Mouse (Mus musculus): Measurements from ENCODE around the gene Mapk13.

The Mapk13 gene

DNA sequence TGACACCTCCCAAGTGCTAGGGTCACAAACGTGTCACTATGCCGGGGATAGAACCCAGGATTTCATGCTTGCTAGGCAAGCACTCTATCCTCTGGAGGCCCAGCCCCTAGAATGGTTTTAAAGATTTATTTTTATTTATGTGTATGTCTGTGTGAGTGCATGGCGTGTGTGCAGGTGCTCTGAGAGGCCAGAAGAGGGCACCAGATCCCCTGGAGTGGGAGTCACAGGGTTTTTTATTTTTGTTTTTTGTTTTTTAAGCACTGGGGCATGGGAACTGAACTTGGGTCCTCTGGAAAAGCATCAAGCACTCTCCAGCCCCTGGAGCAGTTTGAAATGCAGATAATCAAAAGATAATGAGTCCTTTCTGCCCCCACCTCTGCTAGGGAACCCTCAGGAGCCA lies 7.7 kb downstream of the Mapk13 start:
- DNase-seq (ENCODE audit: low spot score) = no peak

DNA sequence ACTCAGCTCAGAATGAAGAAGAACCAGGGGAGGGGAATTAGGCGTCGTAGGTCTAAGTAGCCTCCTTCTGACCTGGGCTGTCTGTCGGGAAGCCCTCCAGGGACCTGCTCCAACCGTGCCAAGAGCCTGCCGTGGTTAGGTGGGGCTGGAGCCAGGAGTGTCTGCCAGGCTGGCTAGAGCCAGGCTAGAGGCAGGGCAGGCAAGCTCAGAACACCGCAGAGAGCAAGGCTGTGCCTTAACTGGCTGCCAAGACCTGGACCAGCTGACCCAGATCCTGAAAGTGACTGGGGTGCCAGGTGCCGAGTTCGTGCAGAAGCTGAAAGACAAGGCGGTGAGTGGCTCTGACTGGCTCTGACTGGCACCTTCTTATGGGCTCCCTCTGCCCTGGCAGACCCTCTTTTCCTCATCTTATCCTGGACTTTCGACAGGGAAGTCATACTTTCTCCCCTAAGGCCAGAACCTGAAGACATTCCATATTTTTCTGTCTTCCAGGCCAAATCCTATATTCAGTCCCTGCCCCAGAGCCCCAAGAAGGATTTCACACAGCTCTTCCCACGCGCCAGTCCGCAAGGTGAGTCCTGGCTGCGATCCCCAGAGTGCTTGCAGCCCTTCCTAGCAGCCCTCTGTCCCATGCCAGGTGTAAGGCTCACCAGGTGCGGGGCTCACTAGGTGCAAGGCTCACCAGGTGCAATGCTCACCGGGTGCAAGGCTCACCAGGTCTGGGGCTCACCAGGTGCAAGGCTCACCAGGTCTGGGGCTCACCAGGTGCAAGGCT lies 8.3 kb downstream of the Mapk13 start:
- DNase-seq (ENCODE audit: low spot score) = no peak

DNA sequence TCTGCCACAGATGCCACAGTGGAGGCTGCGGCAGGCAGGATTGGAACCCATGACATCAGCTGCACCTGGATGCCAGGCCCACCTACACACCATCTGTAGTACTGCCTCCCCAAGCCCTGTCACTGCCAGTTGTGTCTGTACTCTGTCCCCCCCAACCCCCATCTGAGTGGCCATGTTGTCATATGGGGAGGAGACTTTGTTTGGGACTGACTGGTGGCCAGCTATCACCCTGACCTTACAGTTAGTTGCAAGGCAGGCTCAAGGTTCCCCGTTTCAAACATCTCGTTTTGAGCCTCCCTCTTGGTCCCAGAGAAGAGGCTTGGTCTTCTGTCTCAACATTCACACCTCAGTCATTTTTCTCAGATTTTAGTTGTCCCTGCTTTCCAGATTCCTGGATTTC lies 10.6 kb downstream of the Mapk13 start:
- DNase-seq (ENCODE audit: low spot score) = no peak

DNA sequence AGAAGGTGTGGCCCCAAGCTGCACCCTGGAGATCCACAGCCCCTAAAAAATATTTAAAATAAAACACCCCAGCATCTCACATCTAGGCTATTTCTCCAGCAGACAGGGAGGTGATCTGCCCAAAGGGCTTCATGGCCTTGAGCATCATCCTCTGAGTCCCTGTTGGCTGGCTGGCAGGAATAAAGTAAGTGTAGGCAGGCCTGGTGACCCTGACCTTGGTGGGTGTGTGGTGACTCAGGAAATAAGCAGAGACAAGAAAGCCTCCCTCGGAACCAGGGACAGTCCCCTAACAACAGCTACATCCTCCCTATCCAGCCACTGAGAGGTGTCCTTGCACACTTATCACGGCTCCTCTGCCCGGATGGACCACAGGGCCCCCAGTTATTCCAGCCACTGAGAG lies 11.7 kb downstream of the Mapk13 start:
- no peak for DNase-seq (ENCODE audit: low spot score)

DNA sequence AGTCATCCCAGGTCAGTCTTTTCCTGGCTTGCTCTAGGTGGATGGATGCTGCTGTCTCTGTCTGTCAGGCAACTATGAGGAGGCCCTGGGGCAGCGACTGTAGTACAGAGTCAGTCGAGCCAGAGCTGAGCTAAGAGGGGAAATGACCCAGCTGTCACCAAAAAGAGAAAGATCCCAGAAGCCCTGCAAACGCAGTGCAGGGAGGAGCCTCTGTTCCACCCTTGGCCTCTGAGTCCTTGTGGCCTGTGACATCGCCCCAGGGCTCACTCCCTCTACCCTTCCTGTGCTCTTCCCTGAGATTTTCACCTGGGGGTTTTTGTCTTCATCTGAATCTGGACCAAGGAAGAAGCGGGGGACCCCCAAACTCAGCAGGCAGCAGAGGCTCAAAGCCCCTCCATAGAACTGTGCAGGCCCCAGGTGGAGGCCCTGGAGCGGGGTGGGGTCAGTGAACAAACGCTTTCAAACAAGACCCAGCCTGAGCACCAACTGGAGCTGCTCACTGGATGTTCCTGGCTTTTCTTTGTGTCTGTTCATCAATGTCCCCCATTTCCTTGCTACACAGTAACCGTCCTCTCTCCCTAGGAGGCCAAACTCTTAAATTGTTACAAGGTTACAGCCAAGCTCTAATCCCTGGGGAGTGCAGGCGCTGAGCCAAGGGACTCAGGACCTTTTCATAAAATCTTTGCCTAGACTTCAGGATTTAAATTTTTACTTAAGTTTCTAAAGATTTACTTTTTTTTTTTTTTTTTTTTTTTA lies 12.4 kb downstream of the Mapk13 start:
- DNase-seq (ENCODE audit: low spot score) = no peak

DNA sequence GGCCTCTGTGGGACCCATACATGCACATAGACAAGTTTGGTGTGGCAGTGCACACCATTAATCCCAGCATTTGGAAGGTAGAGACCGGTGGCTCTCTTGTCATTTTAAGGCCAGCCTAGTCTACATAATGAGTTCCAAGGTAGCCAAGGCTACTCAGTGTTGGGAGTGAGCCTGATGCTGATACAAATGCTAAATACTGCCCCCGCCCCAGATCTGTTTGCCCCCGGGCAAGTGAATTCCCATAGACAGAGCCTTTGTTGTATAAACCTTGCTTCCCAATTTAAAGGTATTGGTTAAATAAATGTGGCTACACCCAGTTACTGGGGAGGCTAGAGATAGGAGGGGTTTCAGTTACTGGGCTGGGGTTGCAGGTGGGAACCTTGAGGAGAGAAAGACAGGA lies 15.9 kb downstream of the Mapk13 start:
- DNase-seq (ENCODE audit: low spot score) = no peak

DNA sequence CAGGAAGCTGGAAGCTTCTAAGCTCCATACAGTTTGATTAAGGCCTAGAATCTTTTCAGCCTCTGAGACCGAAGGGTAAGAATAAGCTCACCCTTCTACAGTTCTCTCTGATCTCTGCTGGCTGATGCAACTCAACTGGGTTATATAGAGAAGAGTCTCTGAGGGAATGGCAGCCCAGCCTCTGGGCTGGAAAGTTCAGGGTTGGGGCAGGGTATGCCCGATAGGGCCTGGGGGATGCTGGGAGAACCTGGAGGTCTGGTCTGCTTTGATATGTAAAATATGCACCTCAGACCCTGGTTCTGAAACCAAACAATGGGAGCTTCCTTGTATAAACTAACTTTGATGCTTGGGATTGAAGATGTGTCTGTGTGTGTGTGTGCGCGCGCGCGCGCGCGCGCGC lies 18.4 kb downstream of the Mapk13 start:
- no peak for DNase-seq (ENCODE audit: low spot score)

DNA sequence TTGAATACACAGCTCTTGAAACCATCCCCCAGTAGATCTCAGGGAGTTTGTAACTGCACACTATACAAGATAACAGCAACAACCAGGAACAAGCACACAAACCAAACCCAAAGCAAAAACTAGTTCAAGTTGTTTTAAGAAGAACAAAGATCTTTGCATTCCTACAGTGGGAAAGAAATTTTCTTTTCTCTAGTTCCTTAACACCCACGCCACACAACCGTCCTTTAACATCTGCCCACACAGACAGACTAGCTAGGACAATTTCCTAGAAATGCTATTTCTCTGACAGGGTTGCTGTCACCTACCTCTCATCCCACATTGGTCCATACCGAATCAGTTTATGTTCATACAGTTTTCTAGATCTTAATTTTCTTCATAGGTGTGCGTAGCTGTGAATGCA lies 27.9 kb downstream of the Mapk13 start:
- no peak for DNase-seq (ENCODE audit: low spot score)

DNA sequence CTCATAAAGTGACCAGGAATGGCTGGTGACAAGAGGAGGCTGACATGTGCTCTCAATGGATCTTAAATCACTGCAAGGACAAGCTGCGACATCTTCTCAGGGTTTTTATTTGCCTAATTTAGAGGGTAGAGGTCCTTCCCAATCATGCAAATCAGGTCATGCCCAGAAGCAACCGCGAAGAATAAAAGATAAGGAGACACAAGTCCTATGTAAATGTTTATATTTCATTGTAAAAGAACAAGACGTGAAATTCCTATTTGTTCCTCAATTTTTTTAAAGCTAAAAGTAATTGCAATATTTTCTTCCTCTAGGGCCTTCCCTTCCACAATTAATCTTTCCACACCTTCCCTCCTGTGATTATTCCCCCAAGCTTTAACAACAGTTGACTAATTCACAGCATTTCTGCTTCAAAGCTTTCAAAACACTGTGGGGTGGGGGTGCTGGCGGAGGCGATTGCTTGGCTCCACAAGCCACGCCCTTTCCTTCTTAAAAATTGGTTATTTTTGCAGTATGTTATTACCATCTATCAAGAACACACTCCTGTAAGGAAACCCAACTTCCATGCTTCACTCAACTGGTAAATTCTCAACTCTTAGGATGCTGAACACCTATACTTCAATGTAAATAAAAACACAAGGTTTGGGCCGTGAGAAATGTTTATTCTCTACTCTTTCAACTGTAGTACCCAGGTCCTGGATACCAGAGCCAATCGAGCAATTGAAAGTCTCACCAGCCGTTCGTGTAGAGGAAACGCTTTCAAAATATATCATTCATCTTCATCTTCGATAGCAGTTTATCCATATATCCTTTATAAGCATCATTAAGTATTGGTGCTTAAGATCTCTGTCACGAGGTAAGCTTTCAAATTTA lies 30.4 kb downstream of the Mapk13 start:
- DNase-seq (ENCODE audit: low spot score) = no peak

DNA sequence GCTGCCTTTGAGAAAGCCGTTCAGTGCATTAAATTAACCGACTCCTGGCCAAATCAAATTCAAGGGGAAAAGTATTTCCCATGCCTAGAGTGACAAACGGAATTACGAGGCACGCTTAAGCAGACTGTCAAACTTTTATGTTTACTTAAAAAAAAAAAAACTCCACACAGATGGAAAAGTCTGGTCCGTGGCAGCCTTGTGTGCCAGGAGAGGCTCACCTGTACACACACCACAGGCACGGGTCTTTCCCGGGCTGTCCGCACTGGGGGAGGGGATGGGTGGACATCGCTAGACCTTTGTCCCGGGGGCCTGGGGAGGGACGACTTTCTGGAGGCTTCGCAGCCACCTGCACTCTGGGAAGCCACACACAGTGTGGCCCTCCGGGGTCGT lies 31.2 kb downstream of the Mapk13 start:
- no peak for DNase-seq (ENCODE audit: low spot score)

DNA sequence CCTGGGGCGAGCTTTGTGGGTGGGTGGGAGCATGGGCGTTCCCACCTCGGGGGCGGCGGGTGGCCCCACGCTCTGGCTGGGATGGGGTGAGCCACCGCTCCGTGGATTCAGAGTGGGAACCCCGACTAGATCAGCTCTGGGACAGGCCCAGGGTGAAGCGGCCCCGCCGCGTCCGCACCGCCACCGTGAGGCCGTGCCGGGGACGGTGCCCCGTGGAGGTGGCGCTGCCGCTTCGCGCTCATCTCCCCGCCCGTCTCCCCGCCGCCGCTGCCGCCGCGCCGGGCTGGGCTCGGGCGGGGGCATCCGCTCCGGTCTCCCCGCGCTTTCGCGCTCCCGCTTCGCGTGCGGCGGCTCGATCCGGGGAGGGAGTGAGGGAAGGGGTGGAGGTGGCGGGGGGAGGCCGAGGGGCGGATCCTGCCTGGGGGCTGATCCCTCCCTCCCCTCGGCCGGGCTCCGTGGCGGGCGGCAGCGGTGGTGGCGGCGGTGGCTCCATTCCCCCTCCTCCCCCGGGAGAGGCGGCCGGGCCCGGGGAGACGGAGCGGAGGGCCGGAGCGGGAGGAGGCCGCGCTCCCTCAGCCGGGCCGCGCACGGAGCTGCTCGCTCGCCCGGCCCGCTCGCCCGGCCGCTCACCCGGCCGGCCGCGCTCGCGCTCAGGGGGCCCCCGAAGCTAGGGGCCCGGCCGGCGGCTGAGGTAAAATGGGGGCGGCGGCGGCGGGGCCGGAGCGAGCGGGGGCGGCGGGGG lies 31.7 kb downstream of the Mapk13 start, which contains the start of gene Brpf3:
Brpf3 (plus strand) TSS at position 420 of the 742 bp plus-strand sequence.
- peak; percentile 53 for DNase-seq (ENCODE audit: low spot score)

DNA sequence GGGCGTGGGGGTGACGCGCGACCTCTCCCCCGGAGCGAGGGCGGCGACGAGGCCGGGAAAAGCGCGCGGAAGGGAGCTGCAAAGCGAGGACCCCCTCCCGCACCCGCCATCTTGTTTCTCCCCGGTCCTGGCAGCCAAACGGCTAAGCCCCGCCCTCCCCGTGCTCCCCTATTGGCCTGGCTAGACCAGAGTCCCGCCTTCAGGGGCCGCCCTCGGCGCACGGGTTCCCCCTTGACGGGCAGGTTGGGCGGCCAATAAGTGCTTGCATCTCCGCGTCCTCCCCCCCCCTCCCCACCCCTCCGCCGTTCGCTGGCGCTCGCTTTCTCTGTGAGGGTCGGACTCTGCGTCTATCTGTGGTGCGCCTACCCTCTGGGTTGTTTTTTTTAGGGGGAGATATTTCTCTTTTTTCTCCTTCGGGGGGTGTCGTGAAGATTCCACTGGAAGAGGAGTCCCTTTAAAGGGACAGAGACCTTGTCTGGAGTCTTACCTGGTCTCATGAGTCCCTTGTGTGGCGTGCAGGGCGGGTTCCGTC lies 32.4 kb downstream of the Mapk13 start:
- DNase-seq (ENCODE audit: low spot score) = peak; percentile 99

DNA sequence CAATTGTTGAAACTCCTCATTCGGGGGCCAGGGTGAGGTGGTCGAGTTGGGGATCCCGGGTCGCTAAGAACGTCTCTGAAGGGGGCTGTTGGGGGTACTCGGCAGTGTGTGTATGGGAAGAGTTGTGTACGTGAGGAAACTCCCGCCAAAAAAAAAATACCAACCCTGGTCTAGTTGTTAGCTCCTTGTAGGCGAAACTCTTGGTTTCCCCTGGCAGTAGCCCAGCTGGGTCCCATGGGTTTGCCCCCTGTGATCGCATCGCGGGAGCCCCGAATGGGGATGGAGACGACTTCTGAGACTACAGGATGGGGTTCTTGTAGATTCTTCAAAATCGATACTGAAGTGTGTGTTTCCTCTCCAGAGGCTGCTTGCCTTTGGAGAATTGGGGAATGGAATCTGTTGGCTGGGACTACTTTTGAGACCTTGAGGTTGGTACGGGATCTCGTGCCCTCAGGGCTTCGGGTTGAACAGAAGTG lies 32.9 kb downstream of the Mapk13 start:
- no peak for DNase-seq (ENCODE audit: low spot score)

DNA sequence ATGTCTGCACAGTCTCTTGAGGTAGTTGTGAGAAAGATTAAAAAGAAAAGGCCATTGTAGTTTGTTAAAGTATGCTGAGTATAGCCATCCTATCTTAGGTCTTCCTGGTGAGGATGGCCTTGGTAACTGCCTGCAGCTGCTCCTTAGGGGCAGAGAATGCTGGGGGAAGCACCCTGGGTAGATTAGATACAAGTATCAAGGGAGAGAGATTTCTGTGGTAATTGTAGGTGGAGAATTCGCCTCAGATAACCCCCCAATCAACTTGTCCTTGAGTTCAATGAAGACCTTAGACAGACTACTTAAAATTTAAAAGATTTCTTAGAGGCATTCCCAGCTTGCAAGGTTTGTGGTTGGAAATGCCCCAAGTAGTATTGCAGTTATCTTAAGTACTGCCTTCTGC lies 34.2 kb downstream of the Mapk13 start:
- no peak for DNase-seq (ENCODE audit: low spot score)

DNA sequence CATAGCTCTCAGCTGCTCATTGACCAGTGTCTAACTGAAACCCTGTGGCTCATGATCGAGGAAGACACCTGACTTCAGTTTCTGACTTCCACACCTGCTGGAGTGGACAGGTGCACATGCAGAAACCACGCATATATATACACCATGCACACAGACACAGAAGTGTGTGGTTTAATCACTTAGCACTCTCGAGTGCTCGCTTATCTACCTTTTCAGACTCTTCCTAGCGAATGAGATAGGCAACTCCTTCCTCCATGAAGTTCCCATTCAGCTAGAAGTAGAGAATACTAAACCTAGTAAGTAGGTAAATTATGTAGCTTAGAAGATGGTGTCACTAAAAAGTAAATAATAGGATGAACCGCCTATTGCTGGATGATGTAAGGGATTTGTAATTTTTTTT lies 35.9 kb downstream of the Mapk13 start:
- no peak for DNase-seq (ENCODE audit: low spot score)

DNA sequence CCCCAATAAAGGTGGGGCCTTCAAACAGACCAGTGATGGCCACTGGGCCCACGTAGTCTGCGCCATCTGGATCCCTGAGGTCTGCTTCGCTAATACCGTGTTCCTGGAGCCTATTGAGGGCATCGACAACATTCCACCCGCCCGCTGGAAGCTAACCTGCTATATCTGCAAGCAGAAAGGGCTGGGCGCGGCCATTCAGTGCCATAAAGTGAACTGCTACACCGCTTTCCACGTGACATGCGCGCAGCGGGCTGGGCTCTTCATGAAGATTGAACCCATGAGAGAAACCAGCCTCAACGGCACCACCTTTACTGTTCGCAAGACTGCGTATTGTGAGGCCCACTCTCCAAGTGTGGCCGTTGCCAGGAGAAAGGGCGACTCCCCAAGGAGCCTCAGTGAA lies 37.7 kb downstream of the Mapk13 start:
- DNase-seq (ENCODE audit: low spot score) = no peak

DNA sequence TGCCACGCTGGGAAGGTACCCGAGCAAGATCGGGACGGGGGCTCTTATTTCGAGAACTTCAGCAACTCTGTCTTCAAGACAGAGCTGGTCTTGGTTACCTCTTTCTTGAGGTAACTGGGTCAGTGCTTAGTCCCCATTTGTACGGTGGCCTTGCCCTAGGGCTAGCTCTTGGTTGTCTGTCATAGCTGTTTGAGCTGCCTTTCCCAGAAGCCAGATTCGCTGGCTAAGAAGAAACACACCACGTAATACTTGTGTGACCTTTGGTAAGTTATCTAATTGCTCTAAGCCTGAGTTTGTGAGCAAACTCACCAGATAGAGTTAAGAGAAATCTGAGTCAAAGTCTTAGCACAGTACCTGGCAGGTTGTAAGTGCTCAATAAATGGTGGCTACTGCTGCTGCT lies 39.6 kb downstream of the Mapk13 start:
- DNase-seq (ENCODE audit: low spot score) = no peak

DNA sequence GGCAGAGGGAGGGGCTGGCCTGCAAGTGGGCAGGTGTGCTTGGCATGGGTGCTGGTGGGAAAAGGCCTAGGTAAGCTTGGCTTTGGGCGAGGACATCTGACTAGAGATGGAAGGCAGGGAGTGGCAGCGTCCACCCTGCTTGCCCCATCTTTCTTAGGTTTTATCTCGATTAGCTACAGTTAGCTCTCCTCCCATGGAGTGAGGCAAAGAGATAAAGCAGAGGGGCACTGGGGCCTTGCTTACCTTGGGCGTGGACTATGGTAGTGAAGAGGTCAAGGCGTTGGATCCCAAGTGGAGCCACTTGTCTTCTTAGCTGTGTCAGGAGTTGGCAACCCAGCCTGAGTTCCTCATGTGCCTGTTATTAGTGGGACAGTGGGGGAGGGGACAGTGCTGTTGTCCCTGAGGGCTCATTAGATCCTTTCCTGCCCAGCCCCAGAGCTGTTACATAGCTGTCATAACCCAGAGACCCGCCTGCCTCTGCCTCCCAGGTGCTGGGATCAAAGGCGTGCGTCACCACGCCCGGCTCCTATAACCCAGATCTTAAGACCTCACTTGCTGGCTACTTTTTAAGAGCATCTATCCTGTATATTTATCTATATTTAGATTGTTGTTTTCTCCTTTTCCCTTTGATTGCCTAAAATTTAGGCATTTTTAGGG lies 40.2 kb downstream of the Mapk13 start:
- no peak for DNase-seq (ENCODE audit: low spot score)

DNA sequence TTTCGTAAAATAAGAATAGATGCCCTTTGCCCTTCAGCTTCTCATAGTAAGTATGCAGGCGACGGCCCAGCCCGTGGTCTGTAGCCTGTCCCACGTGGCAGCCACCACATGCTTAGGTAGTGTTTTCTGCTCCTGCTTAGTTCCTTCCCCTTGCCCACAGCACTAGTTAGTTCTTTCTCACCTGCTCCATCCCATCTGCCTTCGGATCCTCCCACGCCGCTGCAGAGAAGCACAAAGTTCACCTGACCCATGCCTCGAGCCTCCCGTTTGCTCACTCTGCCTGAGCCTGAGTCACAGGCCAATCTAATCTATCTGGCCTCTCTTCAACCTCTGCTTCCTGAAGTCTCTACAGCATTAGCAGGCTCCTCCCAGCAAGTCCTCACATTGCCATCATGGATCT lies 43.2 kb downstream of the Mapk13 start:
- DNase-seq (ENCODE audit: low spot score) = no peak

DNA sequence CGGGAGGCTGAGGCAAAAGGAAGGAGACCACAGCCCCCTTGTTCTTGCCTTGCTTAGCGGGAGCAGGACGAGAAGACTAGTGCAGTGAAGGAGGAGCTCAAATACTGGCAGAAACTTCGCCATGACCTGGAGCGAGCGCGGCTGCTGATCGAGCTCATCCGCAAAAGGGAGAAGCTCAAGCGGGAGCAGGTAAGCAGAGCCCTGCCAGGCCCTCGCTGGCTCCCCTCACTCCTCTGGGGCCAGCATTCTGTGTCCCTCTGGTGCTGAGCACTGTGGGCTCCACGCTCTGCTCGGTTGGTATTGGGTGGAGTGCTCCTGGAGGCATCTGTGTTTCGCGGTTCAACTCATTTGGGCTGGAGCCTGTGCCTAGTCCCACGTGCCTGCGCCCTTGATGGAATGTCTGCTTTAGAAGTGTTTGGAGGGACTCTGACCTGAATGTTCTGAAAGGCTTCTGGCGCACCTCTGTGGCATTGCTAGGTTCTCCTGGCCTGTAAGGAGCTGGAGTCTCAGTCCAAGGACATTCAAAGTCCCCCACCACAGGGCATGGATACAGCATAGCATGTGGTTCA lies 45.5 kb downstream of the Mapk13 start:
- no peak for DNase-seq (ENCODE audit: low spot score)
